Mouse (Mus musculus): ENCODE measurements around the gene 1110002E22Rik. TPM values are rescaled to one million over a fixed set of nuclear protein-coding genes. Genes with fewer than 3 reads are reported as not detected.

Gene 1110002E22Rik
- total RNA-seq, 2 experiments from 2014 or later, result 1.7 to 2.9 TPM

GRCm38 (mm10) chr3:138105056-138105455 is 40.2 kb downstream of the 1110002E22Rik start:
- no peak for DNase-seq (ENCODE audit: low spot score in 2 of 2)

- DNase-seq (ENCODE audit: low spot score in 2 of 2), result no peak
These were observed 42.0 kb downstream of the 1110002E22Rik start for GRCm38 (mm10) chr3:138106887-138107286.

- no peak for DNase-seq (ENCODE audit: low spot score in 2 of 2)
These were observed 46.3 kb downstream of the 1110002E22Rik start for GRCm38 (mm10) chr3:138110910-138111782.

- no peak for DNase-seq (ENCODE audit: low spot score in 2 of 2)
These were observed 49.3 kb downstream of the 1110002E22Rik start for GRCm38 (mm10) chr3:138114106-138114505.

- DNase-seq (ENCODE audit: low spot score in 2 of 2), result no peak
These were observed 52.0 kb downstream of the 1110002E22Rik start for GRCm38 (mm10) chr3:138116871-138117270.

- no peak for DNase-seq (ENCODE audit: low spot score in 2 of 2)
These were observed 53.5 kb downstream of the 1110002E22Rik start for GRCm38 (mm10) chr3:138118392-138118791.

GRCm38 (mm10) chr3:138118831-138119230 is 54.0 kb downstream of the 1110002E22Rik start:
- DNase-seq (ENCODE audit: low spot score in 2 of 2), result no peak

- DNase-seq (ENCODE audit: low spot score in 2 of 2), result no peak
These were observed 54.7 kb downstream of the 1110002E22Rik start for GRCm38 (mm10) chr3:138119444-138120105.

GRCm38 (mm10) chr3:138121461-138121860 is 56.6 kb downstream of the 1110002E22Rik start:
- no peak for DNase-seq (ENCODE audit: low spot score in 2 of 2)

- no peak for DNase-seq (ENCODE audit: low spot score in 2 of 2)
These were observed 59.0 kb downstream of the 1110002E22Rik start for GRCm38 (mm10) chr3:138123842-138124241.

GRCm38 (mm10) chr3:138129110-138129509 is 64.3 kb downstream of the 1110002E22Rik start:
- DNase-seq (ENCODE audit: low spot score in 2 of 2), result no peak

GRCm38 (mm10) chr3:138130692-138131091 is 65.8 kb downstream of the 1110002E22Rik start:
- DNase-seq (ENCODE audit: low spot score in 2 of 2), result no peak

Other genes starting within 250 kb of the 1110002E22Rik start
- gene H2afz, start 200.6 kb upstream of the 1110002E22Rik start, total RNA-seq (2021), result 100 to 1,000 TPM; 360 to 373 TPM
- gene Dnajb14, start 197.4 kb upstream of the 1110002E22Rik start, total RNA-seq (2021), result 10 to 100 TPM; 21.4 to 22.8 TPM
- gene Lamtor3, start 146.5 kb upstream of the 1110002E22Rik start, total RNA-seq (2021), result 10 to 100 TPM; 63.6 to 68.8 TPM
- gene Dapp1, start 83.5 kb upstream of the 1110002E22Rik start, total RNA-seq (2021), result 10 to 100 TPM; 11.6 to 13.8 TPM
- under 1 TPM in 1 of 2 experiments, not detected in 1; 0.17 TPM for gene Gm5105, start 2.3 kb downstream of the 1110002E22Rik start, total RNA-seq (2021)
- gene Trmt10a, start 78.4 kb downstream of the 1110002E22Rik start, total RNA-seq (2021), result 10 to 100 TPM in 1 of 2 experiments, 1 to 10 TPM in 1; 6.6 to 12.5 TPM
- 10 to 100 TPM; 11.7 to 21.3 TPM for gene Mttp, start 79.9 kb downstream of the 1110002E22Rik start, total RNA-seq (2021)
- not detected for gene 4930579F01Rik, start 128.8 kb downstream of the 1110002E22Rik start, total RNA-seq (2021)
- gene Adh7, start 152.7 kb downstream of the 1110002E22Rik start, total RNA-seq (2021), result 10 to 100 TPM; 22.2 to 29.2 TPM
- gene Adh1, start 195.9 kb downstream of the 1110002E22Rik start, total RNA-seq (2021), result 1,000 to 10,000 TPM; 4,514 to 5,007 TPM
- not detected for gene Adh6a, start 248.2 kb downstream of the 1110002E22Rik start, total RNA-seq (2021)